Mouse (Mus musculus) embryonic fibroblast, embryonic 13.5 days (primary cell): ENCODE data around the gene Ptbp1.

Source experiments
- CTCF ChIP-seq: IDR thresholded peaks from 2 replicates; pipeline ENCODE4 v1.5.1; 2011; ENCODE audit warnings: mild to moderate bottlenecking, control low read depth, low read length, moderate library complexity, borderline replicate concordance; ENCODE audit not compliant: insufficient read depth
- POLR2A ChIP-seq: IDR thresholded peaks from 2 replicates; pipeline ENCODE4 v1.6.1; 2011; ENCODE audit warnings: low read depth, mild to moderate bottlenecking, control low read depth, low read length, moderate library complexity

DNA sequence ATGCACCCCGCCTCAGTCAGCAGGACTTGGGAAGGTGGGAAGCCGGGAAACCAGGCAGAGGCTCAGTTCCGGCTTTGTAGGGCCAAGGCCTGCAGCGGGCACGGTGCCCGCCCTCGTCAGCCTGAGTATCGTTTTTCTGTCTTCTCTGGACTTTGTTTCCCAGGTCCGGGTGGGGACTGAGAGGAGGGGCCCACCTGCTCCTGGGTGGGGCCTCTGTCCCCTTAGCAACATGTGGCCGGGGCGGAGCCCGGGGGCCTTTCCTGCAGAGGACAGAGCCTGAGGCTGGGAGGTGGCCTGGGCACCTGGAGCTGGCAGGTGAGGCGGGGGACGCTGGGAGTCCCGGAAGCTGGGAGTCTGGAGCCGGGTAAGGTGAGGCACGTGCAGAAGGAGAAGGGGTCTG, 31.9 kb upstream of the Ptbp1 start:
- TF ChIP-seq POLR2A (no peak), CTCF (no peak)
